Mouse (Mus musculus) G1E (cell line): ENCODE data around the gene Cox7a2.

ENCODE experiments used
- CTCF ChIP-seq: IDR thresholded peaks from 2 replicates; pipeline ENCODE4 v1.5.1; 2012; ENCODE audit warnings: low read depth, low read length, inconsistent platforms, mixed read lengths
- GATA1 ChIP-seq: IDR thresholded peaks from 2 replicates; pipeline ENCODE4 v1.6.1; 2012; ENCODE audit warnings: borderline replicate concordance, low read length, inconsistent platforms, mixed read lengths
- GATA2 ChIP-seq: IDR thresholded peaks from 2 replicates; pipeline ENCODE4 v1.6.1; 2012; ENCODE audit warnings: low read depth, low read length, inconsistent platforms, borderline replicate concordance
- POLR2AphosphoS5 ChIP-seq: IDR thresholded peaks from 2 replicates; pipeline ENCODE4 v1.6.1; 2012; ENCODE audit warnings: low read depth, low read length, inconsistent platforms; ENCODE audit not compliant: insufficient replicate concordance
- TAL1 ChIP-seq: conservative IDR thresholded peaks from 2 replicates; pipeline ENCODE4 v1.6.1; 2012; ENCODE audit warnings: low read depth, low read length, inconsistent platforms, mixed read lengths

GRCm38 (mm10) chr9:79760076-79760475, 398 bp upstream of the Cox7a2 start:
- TF ChIP-seq CTCF: no peak
- TF ChIP-seq GATA2: no peak
- TF ChIP-seq GATA1: no peak
- TF ChIP-seq TAL1: no peak
- no peak for TF ChIP-seq POLR2AphosphoS5
